Mouse (Mus musculus): ENCODE measurements around the gene Nr4a3. TPM values are rescaled to one million over a fixed set of nuclear protein-coding genes. Genes with fewer than 3 reads are reported as not detected.
A peak's percentile ranks its signal among the peaks of the same experiment; 100 is the strongest.

Nr4a3 gene
- polyA plus RNA-seq, 1 experiment from 2014 or later: 0.04 TPM

DNA sequence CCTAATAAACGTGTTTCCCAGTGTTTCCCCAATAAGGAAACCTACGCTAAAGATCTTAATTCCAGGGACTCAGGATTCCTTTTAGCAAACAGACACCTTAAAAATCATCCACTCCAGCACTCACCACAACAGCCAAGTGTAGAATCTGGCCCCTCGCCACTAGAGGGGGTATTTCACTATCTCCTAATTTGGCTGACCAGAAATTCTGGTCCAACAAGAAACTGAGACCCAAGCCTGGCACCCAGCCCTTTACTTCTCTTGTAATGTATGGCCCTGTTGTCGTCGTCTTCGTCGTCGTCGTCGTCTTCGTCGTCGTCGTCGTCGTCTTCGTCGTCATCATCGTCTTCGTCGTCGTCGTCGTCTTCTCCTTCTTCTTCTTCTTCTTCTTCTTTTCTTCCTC, 15.3 kb upstream of the Nr4a3 start:
- no peaks in the 10 kb centered on the region for H3K4me1 ChIP-seq (replicated peaks; ENCODE audit: insufficient read depth, low read length)
- H3K27me3 ChIP-seq (ENCODE audit: insufficient read depth, low read length): no peaks in the 10 kb centered on the region
- peak; percentile 60 for TF ChIP-seq CTCF (IDR thresholded peaks at IDR 0.05; ENCODE audit: low read depth)
- no peak overlapping the region for H3K27ac ChIP-seq
- H3K36me3 ChIP-seq (ENCODE audit: insufficient read depth, low read length): no peaks in the 10 kb centered on the region
- no peak for ATAC-seq (replicated peaks; ENCODE audit: low FRiP score, low read depth)
- no peak overlapping the region for H3K9ac ChIP-seq (ENCODE audit: low read depth, low read length)
- DNase-seq (ENCODE audit: low spot score): peak; percentile 46
- no peak overlapping the region for H3K4me2 ChIP-seq (ENCODE audit: low read length)
- WGBS: 71% methylated on average over 24 of the region's 24 CpGs
- no peaks in the 10 kb centered on the region for H3K9me3 ChIP-seq (replicated peaks; ENCODE audit: low read length)
- no peak overlapping the region for H3K4me3 ChIP-seq (replicated peaks; ENCODE audit: low read depth, low read length)

DNA sequence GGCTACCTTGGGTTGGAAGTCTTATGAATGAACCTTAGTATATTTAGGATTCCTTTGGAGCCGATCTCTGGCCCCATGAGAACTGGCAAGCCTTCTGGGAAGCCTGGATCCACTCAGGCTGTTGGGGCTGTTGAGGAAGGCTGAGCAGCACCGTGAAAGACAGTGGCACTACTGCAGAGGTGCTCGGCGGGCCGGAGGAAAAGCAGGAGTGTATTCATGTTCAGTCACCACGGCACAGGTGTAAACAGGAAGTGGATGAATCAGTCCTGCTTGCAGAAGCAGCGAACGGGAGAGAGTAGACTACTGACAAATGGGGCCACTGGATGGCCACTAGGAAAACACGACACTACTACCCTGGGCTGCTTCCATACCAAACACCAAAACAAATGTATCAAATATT, 10.7 kb upstream of the Nr4a3 start:
- DNase-seq (ENCODE audit: low spot score) (no peak), ATAC-seq (replicated peaks; ENCODE audit: low FRiP score, low read depth) (no peak)
- no peaks in the 10 kb centered on the region for H3K4me1 ChIP-seq (replicated peaks; ENCODE audit: insufficient read depth, low read length)
- H3K9me3 ChIP-seq (replicated peaks; ENCODE audit: low read length): no peaks in the 10 kb centered on the region
- H3K4me2 ChIP-seq (ENCODE audit: low read length): no peak overlapping the region
- H3K27ac ChIP-seq: no peak overlapping the region
- H3K36me3 ChIP-seq (ENCODE audit: insufficient read depth, low read length): no peaks in the 10 kb centered on the region
- H3K27me3 ChIP-seq (ENCODE audit: insufficient read depth, low read length): no peaks in the 10 kb centered on the region
- 63% methylated on average over 9 of the region's 9 CpGs for WGBS
- no peak for TF ChIP-seq CTCF (IDR thresholded peaks at IDR 0.05; ENCODE audit: low read depth)
- no peak overlapping the region for H3K4me3 ChIP-seq (replicated peaks; ENCODE audit: low read depth, low read length)
- no peak overlapping the region for H3K9ac ChIP-seq (ENCODE audit: low read depth, low read length)

DNA sequence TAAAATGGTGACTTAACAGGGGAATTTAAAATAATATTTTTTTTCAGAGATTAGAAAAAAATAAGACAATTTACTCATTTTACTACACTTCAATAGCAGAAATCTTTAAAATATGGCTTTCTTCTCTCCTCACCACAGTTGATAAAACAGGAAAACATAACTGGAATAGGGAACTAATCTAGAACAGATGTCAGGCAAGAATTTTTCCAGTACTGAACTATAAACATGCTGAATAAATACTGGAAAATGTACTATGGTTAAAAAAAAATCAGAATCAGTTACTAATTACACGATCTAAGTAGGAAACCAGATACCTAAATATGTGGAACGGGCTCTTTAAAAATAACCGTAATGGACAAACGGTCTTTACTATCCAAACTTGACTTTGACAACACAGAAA, 7.3 kb upstream of the Nr4a3 start:
- no peak for TF ChIP-seq CTCF (IDR thresholded peaks at IDR 0.05; ENCODE audit: low read depth)
- Histone ChIP-seq H3K9me3 (replicated peaks; ENCODE audit: low read length) (no peaks in the 10 kb centered on the region), H3K27me3 (ENCODE audit: insufficient read depth, low read length) (no peaks in the 10 kb centered on the region), H3K4me1 (replicated peaks; ENCODE audit: insufficient read depth, low read length) (0 out of 2 replicates have a peak, but pooled peaks cover 3% of the 10 kb centered on the region), H3K27ac (no peak overlapping the region), H3K4me2 (ENCODE audit: low read length) (no peak overlapping the region), H3K4me3 (replicated peaks; ENCODE audit: low read depth, low read length) (no peak overlapping the region), H3K36me3 (ENCODE audit: insufficient read depth, low read length) (no peaks in the 10 kb centered on the region), H3K9ac (ENCODE audit: low read depth, low read length) (no peak overlapping the region)
- WGBS: 71% methylated on average over 4 of the region's 4 CpGs
- ATAC-seq (replicated peaks; ENCODE audit: low FRiP score, low read depth) (no peak), DNase-seq (ENCODE audit: low spot score) (no peak)

DNA sequence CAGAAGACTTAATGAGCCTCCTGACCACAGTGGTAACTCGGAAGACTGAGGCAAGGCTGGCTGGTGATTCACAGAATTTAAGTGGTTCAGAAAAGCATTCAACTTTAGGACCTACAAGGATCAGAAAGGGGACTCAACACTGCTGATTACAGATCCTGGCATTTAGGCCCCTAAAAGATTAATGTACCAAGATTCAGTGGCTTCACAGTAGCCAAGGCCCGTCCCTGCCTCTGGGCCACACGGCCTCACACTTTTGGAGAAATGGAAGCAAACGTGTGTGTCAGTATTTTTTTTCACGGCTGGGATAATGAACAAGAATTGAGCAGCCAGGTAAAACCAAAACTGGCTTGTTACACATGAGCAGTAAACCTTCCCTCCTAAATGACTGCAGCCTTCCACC, 6.1 kb upstream of the Nr4a3 start:
- ATAC-seq (replicated peaks; ENCODE audit: low FRiP score, low read depth): no peak
- 65% methylated on average over 5 of the region's 5 CpGs for WGBS
- no peaks in the 10 kb centered on the region for H3K9me3 ChIP-seq (replicated peaks; ENCODE audit: low read length)

DNA sequence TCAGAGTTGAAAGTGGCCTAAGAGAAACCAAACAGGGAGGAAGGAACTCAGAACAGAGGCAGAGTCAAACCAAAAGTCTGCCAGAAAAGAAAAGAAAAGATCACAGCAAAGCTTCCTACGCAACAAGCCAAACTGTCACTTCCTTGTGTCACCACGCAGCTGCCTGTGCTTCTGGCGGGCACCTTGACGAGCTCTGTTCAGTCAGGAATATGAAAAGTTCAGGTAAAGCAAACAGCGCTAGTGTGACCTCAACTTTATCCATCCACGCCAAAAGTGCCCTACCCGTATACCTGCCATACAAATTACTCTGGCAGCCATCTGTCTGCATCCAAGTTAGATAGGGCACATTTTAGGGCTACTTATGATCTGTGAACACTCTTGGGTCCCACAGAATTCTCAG, 5.2 kb upstream of the Nr4a3 start:
- 80% methylated on average over 7 of the region's 7 CpGs for WGBS
- ATAC-seq (replicated peaks; ENCODE audit: low FRiP score, low read depth) (no peak), DNase-seq (ENCODE audit: low spot score) (no peak)
- Histone ChIP-seq H3K36me3 (ENCODE audit: insufficient read depth, low read length) (no peaks in the 10 kb centered on the region), H3K27ac (no peak overlapping the region), H3K4me3 (replicated peaks; ENCODE audit: low read depth, low read length) (no peak overlapping the region), H3K9me3 (replicated peaks; ENCODE audit: low read length) (no peaks in the 10 kb centered on the region), H3K9ac (ENCODE audit: low read depth, low read length) (no peak overlapping the region), H3K4me2 (ENCODE audit: low read length) (no peak overlapping the region), H3K4me1 (replicated peaks; ENCODE audit: insufficient read depth, low read length) (0 out of 2 replicates have a peak, but pooled peaks cover 3% of the 10 kb centered on the region), H3K27me3 (ENCODE audit: insufficient read depth, low read length) (no peaks in the 10 kb centered on the region)
- TF ChIP-seq CTCF (IDR thresholded peaks at IDR 0.05; ENCODE audit: low read depth): no peak

More for the DNA sequence above, 6.1 kb upstream of the Nr4a3 start:
- Histone ChIP-seq H3K36me3 (ENCODE audit: insufficient read depth, low read length) (no peaks in the 10 kb centered on the region), H3K9ac (ENCODE audit: low read depth, low read length) (no peak overlapping the region), H3K4me3 (replicated peaks; ENCODE audit: low read depth, low read length) (no peak overlapping the region), H3K27ac (no peak overlapping the region), H3K27me3 (ENCODE audit: insufficient read depth, low read length) (no peaks in the 10 kb centered on the region), H3K4me2 (ENCODE audit: low read length) (no peak overlapping the region), H3K4me1 (replicated peaks; ENCODE audit: insufficient read depth, low read length) (0 out of 2 replicates have a peak, but pooled peaks cover 3% of the 10 kb centered on the region)
- no peak for TF ChIP-seq CTCF (IDR thresholded peaks at IDR 0.05; ENCODE audit: low read depth)
- no peak for DNase-seq (ENCODE audit: low spot score)

DNA sequence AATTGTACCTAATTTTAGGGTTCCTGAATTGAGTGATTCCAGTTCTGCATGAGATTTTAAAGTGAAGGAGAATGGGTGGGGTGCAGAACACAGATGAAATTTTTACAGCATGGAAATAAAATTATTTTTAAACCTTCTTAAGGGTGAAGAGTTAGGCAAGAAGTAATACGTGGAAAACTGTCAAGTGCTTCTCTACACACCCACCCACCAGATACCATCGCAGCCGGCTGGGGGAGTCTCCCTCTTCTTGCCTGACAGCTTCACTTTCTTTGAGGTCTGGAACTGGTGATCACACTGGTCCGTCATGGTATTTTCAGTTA, 2.5 kb upstream of the Nr4a3 start:
- WGBS: under 1% methylated on average over 4 of the region's 4 CpGs
- Histone ChIP-seq H3K4me1 (replicated peaks; ENCODE audit: insufficient read depth, low read length) (peaks cover 17% of the 10 kb centered on the region), H3K36me3 (ENCODE audit: insufficient read depth, low read length) (no peaks in the 10 kb centered on the region), H3K9ac (ENCODE audit: low read depth, low read length) (peak overlapping the region; percentile 81), H3K27ac (peak overlapping the region; percentile 95), H3K9me3 (replicated peaks; ENCODE audit: low read length) (no peaks in the 10 kb centered on the region), H3K4me2 (ENCODE audit: low read length) (peak overlapping the region; percentile 99), H3K4me3 (replicated peaks; ENCODE audit: low read depth, low read length) (peak overlapping the region; percentile 69), H3K27me3 (ENCODE audit: insufficient read depth, low read length) (peaks cover 14% of the 10 kb centered on the region)
- ATAC-seq (replicated peaks; ENCODE audit: low FRiP score, low read depth) (no peak), DNase-seq (ENCODE audit: low spot score) (no peak)
- TF ChIP-seq CTCF (IDR thresholded peaks at IDR 0.05; ENCODE audit: low read depth): no peak

Measured in kidney, postnatal 0 days (tissue).